Mouse (Mus musculus) kidney, postnatal 25 days (tissue): ENCODE data around the gene Nme3.

ENCODE experiments used
- DNase-seq, 2 experiments: peaks; one replicate each; pipeline ENCODE4 v3.0.0; 2021; ENCODE audit warnings: mixed read lengths in 2 of 2

The Nme3 gene

DNA sequence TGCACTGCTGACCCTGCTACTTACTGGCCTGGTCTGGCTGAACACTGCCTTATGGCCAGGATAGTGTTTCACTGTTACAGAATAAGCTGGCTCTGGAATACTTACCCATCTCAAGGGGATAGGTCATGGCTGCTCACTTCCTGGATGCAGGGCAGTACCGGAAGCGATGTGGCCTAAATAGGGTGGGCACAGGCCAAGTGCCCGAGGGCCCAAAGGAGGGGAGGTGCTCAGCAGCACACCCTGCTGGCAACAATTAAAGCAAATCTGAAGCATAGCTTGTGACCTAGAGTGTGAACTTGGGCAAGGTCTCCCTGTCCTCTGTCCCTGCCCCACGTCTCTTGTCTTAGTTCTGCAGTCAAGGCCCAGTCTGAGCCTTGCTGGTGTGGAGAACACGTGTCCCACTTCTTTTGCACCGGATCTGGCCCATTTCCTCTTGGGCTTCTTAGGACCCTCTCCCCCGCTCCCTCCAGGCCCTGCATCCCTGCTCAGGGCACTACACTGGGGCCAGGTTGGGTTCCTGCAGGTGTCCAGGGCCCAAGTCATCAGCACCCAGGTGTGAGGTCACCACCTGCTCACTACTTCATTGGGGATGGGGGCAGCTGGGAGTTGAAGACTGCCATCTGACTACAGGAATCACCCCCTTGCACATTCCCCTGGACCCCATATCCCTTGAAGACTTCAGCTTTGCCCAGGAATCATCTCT is 14.4 kb upstream of the Nme3 start:
- DNase-seq: peak; percentile 70 to 71

DNA sequence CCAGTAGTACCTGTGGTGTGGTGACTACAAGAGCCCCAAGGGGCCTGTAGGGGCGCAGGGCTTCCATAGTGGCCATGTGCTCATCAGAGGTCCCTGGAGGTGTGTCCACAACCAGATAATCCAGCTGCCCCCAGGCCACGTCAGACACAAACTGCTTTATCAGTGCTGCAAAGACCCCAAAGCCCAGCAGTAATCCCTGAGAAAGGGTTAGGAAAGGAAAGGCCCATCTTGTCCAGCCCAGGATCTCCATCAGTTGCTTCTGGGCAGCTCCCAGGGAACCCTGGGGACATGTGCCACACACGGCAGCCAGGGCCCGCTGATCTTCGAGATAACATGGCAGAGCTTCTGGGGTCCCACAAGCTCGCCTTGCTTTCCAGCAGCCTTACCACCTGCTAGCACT is 11.9 kb upstream of the Nme3 start:
- peak in 1 of 2 experiments; percentile 30 for DNase-seq

DNA sequence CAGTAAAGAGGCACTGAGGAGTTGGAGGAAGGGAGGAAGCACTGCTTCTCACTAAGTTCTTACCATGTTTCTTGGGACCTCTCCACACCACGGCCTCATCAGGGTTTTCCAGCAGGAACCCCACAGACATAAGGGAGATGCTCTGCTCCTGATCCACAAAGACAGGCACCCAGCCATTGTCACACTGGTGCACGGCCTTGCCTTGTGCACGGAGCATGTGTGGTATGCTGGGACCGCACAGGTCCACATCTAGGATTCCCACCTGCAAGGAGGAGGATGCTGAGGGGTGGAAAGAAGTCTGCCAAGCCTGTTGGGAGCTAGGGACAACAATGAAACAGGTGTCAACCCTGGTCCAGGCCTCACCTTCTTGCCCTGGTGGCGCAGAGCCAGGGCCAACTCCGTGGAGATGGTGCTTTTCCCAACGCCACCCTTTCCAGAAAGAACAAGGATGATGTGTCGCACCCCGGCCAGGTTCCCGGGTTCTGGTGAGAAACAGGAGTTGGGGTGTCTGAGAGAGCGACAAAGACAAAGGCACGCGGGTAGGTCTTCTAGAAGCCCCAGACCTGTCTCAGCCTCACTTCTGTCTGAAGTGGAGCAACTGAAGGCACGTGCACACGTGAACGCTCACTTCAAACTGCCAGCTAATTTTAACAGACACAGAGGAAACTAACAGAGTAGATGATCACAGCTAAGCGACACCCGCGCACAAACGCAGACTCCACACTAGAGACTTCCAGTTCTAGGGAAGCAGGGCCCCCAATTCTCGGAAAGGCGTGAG is 10.8 kb upstream of the Nme3 start:
- DNase-seq: peak in 1 of 2 experiments; percentile 56

DNA sequence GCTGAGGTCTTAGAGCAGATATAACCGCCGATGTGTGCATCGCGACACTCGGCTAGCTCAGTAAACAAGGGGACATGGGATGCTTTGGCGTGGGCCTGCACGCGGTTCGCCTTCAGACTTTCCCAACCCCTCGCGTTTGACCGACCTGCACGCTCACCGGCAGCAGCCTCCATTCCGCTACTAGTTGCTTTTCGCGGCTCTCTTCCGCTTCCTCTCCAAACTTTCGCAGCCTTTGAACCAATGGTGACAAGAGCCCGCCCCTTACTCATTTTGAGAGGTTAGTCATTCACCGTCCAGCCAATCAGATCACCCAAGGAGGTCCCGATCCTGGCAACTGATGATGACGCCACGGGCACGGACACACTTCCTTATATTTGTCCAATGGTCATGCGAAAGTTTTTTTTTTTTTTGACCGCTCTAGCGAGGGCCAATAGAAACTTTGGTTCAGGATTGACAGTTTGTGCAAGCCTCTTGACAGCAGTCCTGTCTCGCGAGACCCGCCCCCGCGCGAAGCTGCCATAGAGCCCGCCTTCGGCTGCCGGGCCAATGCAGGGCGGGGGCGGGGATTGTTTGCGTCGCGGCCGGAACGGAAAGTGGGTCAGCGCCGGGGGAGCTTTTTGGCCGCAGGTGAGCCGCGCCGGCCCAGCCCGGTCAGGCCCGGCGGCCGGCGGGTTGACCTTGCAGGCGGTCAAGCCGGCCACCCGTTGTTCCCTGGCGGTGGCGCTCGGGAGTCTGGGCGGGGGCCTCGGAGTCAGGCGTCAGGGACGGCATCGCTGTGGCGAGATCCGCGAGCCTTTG is 10.0 kb upstream of the Nme3 start, which contains the start of the genes Nubp2 and Spsb3:
TSS of gene Nubp2 (minus strand) at position 216 of the 798 bp plus-strand sequence.
TSS of gene Spsb3 (plus strand) at position 510 of the 798 bp plus-strand sequence.
- peak; percentile 99 to 100 for DNase-seq

DNA sequence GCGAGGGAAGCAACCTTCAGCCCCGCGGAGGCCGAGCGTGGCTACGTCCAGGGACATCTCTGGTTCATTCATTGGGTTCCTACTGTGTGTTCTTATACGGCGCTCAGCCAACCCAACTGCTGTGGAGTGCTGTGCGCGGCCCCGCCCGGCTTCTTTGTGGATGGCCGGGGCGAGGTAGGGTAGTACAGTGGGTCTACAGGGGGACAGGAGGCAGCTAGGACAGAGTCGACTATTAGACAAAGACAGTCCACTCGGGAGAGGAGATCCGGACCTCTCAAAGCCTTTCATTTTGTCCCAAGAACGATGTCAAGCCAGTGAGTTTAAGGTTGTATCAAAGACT is 9.4 kb upstream of the Nme3 start:
- no peak for DNase-seq

DNA sequence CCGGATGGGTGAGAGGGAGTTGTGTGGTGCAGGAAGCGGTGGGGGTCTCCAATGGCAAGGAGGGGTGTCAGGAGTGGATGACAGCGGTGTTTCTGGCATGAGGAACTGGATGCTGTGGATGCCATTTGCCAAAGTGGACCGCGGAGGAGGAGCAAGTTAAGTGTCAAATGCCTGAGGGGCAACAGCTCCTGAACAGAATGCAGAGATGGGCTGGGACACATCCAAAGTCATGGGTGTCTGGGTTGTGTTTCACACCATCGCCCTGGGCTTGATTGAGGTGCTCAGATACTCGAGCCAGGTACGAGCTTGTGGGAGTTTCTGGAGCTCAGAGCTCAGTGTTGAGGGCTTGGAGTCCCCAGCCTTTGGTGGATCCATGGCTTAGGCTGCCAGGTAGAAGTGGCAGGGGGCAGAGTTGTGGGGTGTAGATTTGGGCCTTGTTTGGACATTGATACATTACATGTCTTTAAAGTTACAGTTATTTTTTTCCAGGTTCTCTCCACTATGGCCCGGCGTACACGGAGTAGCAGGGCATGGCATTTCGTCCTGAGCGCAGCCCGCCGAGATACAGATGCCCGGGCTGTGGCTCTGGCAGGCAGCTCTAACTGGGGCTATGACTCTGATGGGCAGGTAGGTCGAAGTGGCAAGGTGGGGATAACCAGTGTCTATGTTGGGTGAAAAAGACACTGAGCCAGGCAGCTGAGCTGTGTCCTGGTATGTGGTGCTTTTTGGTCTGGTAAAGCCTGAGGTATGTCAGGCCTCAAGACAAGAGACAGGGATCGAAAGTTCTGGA is 8.8 kb upstream of the Nme3 start:
- DNase-seq: peak in 1 of 2 experiments; percentile 58

DNA sequence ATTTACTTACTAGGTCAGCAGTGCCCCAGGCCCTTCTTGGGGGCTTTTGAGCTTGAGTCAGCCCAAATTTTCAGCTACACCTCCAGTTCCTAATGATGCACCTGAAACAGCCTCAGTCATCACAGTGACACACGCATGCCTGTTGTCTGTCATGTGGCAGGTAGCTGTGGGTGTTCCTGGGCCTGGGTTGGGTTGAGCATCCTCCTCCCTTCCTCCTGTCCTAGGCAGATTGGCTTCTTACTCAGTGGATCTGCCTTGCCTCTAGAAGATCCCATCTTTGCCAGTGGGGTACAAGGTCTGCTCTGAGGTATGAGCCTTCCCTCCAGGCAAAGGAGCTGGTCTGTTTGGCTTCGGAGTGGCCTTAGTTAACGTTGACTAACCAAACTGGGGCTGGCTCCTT is 7.4 kb upstream of the Nme3 start:
- no peak for DNase-seq

DNA sequence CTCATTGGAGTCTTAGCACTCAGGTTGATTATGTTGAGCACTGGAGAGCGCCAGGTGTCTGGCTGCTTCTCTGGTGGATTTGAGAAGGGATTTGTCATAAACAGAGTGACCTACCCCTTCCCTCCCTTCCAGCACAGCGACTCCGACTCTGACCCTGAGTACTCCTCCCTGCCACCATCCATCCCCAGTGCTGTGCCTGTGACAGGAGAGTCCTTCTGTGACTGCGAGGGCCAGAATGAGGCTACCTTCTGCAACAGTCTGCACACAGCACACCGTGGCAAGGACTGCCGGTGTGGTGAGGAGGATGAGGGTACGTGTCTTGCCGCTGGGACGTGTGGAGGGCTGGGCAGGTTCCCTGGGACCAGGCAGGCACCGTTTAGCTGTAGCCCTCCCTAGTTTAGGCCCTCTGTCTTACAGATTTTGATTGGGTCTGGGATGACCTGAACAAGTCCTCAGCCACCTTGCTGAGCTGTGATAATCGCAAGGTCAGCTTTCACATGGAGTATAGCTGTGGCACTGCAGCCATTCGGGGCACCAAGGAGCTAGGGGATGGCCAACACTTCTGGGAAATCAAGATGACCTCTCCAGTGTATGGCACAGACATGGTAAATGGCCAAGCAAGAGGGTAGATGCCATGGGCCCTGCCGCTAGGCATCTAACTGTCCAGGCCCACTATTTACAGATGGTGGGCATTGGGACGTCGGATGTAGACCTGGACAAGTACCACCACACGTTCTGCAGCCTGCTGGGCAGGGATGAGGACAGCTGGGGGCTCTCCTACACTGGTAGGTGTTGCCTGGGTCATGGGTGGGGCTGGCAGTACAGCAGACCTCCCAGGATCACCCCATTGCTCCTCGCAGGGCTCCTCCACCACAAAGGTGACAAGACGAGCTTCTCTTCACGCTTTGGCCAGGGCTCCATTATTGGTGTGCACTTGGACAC is 5.9 kb upstream of the Nme3 start:
- peak in 1 of 2 experiments; percentile 44 for DNase-seq

DNA sequence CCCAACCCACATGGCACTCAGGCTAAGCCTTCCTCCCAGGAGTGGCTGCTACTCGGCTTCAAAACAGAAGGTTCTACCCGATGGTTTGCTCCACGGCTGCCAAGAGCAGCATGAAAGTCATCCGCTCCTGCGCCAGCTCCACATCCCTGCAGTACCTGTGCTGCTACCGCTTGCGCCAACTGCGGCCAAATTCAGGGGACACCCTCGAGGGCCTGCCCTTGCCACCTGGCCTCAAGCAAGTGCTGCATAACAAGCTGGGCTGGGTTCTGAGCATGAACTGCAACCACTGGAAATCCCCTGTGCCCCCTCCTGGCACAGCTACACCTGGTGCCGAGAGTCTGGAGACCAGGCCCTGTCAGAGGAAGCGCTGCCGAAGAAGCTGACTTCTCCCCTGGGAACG is 5.0 kb upstream of the Nme3 start:
- peak in 1 of 2 experiments; percentile 64 for DNase-seq

DNA sequence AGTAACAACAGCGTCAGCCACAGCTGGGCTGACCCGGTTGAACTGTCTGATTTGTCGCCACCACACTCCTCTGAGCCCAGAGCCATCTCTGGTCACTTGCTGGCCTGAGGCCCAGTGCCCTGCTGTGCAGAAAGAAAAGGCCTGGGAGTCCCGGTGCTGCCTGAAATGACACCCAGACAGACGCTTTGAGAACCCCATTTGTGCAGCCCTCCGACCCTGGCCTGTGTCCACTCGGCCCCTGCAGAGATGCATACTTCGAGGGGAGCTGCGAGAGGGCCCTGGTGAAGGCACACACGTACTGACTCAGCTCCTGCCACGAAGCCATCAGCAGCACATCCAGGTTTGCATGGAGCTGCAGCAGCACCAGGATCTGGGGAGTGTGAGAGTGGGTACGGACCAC is 3.5 kb upstream of the Nme3 start:
- peak in 1 of 2 experiments; percentile 38 for DNase-seq

DNA sequence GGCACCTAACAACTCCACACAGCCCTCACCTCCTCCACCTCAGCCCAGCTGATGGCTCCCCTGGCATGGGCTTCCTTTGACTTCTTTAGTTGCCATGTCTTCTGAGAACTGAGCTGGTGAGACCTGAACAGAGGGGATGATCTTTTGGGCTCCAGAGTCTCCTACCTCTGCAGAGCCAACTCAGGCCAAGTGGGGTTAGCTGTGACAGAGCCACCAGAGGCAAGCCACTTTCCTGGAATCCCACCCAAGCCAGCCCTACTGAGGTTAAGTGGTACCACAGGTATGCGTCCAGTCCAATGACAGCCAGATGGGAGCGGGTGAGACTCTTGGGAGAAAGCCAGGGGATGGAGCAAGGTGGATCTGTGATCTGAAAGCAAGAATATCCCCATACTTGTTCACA is 3.0 kb upstream of the Nme3 start:
- peak in 1 of 2 experiments; percentile 39 for DNase-seq

DNA sequence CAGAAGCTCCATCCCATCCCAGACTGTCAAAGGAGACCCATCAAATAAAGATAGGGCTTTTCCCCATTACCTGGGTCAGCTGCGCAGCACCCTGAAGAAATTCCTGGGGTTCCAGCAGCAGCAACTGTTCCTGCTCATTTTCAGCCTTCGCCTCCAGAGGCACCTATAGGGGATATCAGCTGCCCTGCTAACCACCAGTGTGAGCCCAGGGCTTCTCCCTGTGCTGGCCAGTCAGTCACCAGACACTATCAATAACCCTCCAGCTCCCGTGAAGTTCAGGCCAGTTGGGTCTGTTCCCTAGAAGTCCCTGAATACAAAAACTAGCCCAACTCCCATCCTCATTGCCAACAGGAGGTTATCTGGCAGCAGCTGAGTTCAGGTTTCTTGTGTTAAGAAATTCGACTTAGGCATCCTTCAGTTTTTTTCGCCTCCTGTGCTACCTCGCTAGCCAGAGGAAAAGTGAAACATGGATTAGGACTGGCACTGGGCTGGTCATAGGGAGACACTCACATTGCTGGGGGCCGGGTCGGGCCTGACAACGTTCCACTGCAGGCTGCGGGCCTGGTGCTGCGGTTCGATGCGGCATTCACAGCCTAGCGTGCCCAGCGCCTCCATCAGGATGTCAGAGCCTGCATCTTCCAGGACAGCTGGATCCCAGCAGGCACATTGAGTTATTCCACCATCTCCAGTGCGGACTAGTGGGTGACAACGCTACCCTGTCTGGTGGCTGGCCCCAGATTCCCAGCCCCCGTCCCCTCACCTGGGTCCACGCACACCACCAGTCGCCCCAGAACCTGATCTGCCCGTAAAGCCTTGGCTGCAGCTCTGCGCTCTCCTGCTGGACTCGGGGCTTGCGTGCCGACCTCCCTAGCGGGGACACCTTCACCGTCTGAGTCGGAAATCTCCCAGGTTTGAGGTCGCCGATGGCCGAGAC is 2.0 kb upstream of the Nme3 start:
- peak in 1 of 2 experiments; percentile 60 for DNase-seq

DNA sequence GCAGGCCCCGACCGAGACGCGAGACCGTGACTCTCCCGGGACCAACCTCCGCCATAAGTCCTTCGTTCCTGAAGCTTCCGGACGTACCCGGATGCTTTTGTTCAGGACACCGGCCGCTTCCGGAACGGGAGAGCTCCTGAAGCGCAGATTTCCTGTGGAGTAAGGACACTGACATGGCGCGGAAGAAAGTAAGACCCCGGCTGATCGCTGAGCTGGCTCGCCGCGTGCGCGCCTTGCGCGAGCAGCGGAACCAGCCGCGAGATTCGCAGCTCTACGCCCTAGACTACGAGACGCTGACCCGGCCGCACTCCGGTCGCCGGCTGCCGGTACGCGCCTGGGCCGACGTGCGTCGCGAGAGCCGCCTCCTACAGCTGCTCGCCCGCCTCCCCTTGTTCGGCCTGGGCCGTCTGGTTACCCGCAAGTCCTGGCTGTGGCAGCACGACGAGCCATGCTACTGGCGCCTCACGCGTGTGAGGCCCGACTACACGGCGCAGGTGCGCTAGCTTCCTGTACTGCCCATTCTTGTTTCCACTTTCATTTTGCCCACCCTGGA is 1.2 kb upstream of the Nme3 start, which contains the start of the genes Eme2 and Mrps34:
TSS of gene Eme2 (minus strand) at position 93 of the 553 bp plus-strand sequence.
TSS of gene Mrps34 (plus strand) at position 122 of the 553 bp plus-strand sequence.
- peak; percentile 86 to 92 for DNase-seq

DNA sequence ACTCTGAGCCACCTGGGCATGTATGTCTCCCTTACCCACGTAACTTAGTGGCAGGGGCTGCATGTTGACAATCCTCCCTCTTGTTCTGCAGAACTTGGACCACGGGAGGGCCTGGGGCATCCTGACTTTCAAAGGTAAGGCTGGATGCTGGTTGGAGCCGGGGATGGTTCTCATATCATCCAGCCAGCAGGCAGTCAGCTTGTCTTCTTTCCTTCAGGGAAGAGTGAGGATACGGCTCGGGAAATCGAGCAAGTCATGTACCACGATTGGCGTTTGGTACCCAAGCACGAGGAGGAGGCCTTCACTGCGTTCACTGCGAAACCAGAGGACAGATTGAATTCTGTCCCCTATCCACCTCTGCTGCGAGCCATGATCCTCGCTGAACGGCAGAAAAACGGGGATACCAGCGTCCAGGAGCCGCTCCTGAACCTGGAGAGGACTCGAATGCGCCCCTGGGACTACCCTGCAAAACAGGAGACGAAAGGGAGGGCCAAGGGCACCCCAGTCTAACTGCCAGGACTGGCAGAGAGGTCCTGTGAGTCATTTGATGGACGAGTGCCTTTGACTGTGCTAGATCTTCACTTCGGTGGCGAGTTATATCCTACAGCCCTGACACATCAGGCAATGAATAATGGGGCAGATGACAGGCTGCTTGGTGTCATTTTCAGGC is 594 bp upstream of the Nme3 start:
- DNase-seq: peak in 1 of 2 experiments; percentile 46

DNA sequence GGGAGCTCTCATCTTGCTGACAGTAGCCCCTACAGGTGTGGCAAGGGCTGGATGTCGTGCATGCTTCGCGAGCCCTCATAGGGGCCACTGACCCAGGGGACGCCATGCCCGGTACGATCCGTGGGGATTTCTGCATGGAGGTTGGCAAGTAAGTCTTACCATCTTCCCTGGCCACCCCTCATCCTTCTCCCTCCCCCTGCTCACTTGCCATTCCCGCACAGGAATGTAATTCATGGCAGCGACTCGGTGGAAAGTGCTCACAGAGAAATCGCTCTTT is 631 bp downstream of the Nme3 start:
- no peak for DNase-seq

DNA sequence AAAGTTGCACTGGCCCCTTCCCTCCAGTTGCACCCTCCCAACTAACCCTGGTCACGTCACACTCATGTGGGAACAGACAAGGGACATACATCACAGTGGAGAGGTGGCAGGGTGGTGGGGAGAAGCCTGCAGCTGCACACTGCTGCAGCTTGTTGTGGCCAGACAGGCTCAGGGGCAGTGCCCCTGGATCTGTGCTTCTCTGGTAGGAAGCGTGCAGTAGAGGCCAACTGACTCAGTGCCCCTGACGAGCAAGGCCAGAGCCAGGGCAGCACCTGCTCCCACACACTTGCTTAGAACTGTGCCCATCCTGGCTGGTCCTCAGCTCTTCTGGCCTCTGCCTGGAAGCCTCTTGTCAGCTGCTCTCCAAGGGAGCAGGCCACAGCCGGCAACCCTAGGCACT is 1.3 kb downstream of the Nme3 start:
- peak in 1 of 2 experiments; percentile 39 for DNase-seq

DNA sequence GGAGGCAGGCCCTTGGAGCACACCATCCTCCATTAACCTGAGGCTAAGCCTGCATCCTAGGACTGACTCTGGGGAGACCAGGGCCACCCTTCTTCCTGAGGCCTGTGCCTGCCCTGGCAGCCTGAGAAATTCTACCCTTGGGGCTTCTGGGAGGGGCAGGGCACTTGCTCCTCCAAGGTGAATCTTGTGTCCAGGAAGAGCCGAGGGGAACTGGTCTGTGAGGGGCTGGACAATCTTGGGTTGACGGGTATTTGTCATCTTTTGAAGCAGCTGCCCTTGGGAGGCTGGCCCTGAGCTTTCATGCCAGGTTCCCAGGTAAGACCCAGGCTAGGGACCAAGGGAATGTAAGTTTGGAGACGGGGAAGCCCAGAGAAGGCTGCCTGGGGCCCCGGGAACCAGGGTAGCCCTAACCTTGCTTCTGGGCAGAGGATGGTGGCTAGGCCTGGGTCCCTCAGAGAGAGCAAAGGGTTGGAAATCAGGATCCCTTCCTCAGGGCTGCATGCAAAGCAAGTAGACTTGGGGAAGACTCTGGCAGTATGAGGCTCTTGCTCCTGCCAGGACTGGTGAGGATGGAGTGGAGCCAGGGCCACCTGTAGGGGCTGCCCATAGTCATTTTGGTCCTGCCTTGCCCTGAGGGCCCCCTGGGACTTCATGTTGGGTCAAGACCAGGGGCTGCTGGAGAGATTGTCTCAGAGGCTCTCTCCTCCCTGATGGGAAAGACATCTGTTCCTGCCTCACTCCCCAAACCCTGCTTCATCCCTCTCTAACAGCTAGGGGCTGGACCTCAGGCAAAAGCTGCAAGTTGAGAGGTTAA is 1.9 kb downstream of the Nme3 start:
- peak in 1 of 2 experiments; percentile 34 for DNase-seq

DNA sequence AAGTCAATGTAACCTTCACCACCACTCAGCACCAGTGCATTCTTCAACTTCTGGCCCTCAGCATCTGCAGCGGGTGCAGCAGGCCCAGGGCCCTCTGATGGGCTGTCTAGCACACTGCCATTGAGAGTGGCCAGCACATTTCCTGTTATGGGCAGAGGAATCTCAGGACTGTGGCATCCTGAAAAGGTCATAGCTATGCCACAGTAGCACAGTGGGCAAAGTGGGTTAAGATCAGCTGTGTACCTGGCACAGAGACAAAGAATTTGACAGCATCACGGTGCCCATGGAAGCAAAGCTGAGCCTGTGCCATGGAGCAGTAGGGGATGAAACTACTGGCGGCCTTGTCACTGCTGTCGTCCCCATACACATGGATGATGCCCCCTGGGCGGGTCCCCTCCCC is 2.9 kb downstream of the Nme3 start:
- no peak for DNase-seq
